Mouse (Mus musculus): ENCODE results near the gene Ccr2.
"Not testable (repeated sequence)": the region's sequence is repeated elsewhere in the genome, so short reads cannot be mapped to it uniquely, and the experiment has no call there.

Ccr2 gene

DNA sequence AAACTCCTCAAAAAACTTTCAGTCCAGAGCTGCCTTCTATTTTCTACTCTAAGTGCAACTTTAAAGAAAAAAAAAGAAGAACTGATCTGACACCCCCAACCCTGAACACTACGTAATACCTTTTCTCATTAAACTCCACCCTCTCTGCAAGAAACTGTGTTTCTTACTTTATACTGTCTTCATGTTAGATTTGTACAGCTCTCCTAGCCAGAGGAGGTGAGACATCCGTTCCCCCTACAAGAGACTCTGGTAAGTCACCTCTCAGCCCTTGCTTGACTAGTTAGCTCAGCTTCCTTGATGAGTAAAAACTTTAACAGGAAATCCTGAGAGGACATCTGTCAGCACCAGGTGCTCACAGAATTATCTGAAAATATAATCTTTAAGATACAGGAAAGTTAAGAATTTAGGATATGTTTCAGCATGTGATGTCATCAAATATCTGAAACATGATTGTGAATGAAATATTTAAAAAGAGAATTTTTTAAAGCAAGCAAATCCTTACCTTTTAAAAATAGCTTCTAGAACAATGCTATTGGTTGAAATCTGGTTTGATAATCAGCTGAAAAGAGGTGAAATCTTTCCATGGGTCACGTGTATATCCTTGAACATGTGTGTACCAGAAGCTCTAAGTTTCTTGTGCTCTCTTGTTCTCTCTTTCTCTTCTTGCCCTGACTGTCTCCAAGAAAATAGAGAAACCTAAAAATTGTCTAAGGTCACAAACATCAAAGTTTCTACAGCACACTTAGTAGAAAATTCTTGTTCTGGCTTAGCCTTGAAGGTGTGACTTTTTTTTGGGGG is 19.8 kb downstream of the Ccr2 start, which contains the start of gene Ccr5:
Gene Ccr5, plus strand, starts transcription at position 157 of the 798 bp plus-strand sequence.
- no peak for DNase-seq

DNA sequence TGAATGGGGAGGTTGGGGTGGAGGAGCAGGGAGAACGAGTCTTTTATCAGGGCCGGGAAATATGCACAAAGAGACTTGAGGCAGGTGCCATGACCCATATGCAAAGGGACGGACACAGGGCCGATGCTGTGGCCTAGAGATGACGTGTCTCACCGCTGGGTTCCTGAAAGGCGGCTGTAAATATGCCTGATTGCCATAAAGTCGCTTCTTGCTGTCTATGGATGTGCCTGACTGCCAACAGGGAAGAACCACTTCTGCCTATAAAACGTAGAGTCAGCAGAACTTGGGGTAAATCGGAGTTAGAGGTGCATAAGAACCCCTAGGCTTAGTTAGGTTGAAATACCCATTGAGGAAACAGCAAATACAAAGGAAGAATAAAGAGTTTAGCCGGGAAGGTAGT is 23.8 kb downstream of the Ccr2 start:
- no peak for DNase-seq

DNA sequence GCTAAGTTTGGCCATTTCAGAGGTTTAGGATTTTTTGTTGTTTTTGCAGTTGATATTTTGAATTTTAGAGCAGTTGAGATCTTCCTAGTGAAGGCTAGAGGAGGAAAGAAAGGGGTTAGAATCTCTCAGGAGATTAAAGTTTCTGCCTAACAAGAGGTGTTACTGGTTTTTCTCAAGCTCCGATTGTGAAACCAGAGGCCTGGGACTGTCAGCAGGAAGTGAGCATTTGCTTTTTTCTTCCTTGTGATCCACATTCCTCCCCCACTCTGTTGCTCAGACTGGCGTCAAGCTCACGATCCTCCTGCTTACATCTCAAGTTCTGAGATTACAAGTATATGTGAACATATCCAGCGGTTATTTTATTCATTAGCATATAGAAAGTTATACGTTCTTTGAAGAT is 24.6 kb downstream of the Ccr2 start:
- no peak for DNase-seq

DNA sequence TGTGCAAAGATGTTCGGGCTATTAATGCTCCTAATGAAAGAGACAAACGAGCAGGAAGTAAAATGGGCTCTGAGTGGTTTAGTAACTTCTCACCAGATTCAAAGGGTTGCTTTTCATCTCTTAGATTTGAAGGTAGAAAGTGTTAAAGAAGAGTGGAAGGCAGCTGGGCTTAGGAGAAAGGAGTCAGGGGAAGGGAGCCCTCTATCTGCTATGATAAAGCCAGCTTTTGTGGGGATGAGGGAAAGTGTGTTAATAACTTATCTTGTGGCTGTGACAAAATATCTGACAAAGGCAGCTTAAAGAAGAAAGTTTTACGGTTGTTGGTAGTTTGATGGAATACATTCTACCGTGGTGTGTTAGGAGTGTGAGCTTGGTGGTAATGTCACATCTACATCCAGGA is 25.7 kb downstream of the Ccr2 start:
- DNase-seq, result no peak

DNA sequence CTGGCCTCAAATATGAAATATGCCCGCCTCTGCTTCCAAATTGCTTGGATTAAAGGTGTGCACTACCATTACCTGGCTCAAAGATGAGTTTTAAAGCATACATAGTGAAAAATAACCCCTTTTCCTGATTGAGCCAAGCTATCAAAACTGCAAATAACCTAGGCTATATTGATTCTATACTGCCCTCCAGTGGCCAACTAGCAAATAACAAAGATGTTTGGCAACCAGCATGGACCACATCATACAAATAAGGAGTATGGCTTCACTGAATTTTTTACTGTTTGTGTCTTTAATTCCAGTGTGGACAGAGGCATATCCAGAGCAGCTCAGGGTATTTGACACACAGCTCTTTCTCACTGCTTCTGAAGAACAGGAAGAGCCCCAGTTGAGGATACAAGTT is 26.6 kb downstream of the Ccr2 start:
- DNase-seq, result peak; percentile 4

DNA sequence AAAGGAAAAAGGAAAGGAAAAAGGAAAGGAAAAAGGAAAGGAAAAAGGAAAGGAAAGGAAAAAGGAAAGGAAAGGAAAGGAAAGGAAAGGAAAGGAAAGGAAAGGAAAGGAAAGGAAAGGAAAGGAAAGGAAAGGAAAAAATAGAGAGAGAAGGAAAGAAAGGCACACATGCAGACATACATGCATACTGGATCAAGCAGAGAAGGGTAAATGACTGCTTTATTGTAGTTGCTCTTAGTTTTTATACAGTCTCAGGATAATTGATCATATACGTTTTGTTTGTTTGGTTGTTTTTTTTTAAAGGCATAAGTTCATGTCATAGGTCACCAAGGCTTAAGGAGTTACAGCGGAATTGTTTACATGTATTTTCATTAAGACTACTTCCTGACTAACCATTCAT is 31.1 kb downstream of the Ccr2 start:
- not testable (repeated sequence) for DNase-seq

DNA sequence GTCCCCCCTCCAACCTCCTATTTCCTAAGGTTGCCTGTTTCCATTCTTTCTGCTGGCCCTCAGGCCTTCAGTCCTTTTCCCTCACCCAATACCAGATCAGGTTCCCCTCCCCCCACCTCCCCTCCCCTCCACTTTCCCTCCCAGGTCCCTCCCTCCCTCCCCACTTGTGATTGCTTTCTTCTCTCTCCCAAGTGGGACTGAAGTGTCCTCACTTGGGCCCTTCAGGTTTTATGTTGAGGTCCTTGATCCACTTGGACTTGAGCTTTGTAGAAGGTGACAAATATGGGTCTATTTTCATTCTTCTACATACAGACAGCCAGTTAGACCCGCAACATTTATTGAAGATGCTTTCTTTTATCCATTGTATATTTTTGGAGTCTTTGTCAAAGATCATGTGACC is 33.2 kb downstream of the Ccr2 start:
- DNase-seq, result not testable (repeated sequence)

DNA sequence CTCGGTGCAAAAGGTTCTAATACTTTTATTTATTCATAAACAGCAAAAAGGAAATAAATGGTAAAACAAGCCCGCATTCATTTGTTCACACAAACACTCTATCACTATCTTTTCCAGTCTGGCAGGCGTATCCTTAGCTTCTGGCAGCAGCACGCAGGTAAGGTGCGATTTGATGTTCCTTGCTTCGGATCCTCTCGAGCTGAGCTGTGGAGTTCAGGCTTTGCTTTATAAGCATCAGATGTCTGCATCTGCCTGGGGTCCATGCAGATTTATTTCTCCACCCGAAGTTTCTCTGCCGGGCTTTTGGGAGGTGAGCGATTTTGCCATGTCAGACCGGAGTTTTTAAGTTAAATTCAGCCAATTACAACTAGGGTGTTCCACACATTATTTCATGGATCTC is 35.9 kb downstream of the Ccr2 start:
- DNase-seq, result no peak

DNA sequence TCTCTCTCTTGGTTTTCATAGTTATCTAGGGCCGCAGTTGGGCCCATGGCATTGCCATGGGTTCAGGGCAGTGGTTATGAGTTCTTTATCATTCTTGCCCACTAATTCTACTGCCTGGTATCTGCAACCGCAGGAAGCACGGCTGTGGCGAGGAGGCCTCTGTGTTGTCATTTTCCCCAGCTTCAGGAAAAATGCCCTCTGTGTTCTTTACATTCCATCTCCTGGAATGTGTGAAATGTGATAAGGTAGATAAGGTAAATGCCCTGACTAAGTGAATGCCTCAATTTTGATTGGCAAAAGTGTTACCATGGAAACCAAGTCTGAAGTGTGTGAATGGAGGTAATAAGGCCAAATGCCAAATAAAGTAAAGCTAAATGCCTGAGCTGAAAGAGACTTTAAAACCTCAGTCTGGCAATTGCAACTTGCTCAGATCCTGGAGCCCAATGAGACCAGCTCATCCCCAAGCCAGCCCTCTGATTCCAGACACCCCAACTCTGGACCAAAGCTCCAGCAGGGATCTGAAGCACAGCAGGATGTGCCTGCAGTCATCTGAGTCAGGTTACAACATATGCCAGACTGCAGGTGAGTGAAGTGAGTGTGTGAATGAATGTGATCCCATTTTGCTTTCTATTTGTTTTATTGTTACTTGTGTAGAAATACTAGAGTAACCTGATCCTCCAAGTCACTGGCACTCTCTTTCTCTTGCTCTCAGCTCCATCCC is 36.5 kb downstream of the Ccr2 start:
- DNase-seq, result no peak

DNA sequence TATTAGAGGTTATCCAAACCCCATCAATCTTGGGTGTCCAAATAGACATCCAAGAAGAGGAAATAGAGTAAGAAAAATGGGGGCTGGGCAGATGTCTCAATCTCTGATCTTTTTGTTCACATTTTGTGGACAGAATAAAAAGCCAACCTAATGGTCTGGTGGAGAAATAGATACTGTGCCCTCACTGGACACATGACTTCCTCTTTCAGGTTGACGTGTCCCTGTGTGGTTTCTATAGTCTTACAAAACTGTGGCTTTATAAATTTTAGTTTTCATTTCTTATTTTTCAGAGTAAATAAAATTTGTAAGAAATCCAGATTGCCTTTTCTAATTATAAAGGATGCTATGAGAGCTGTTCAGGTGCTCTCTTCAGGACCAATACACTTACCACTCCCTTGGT is 41.9 kb downstream of the Ccr2 start:
- DNase-seq, result no peak

DNA sequence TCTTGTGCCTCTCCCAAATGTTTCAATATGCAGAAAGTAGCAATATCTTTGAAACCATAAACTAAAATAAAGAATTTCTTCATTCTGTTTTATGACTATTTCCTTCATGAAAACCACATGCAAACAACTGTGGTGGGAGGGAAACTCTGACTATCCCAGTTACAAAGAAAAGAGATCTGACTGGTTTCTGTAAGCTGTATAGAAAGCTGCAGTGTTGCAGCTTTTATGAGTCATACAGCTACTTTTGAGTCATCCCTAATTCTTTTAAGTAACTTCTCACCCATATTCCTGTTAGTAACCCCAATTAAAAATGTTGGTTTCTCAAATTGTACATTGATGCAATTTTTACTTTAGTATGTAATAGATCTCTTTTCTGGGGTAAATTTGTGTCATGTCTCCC is 44.6 kb downstream of the Ccr2 start:
- no peak for DNase-seq
